ENCODE assay signal across 14 mouse cellular contexts in genomic region chr12:107516265-107517217, GRCm38 (mm10). TPM values are rescaled to one million over a fixed set of nuclear protein-coding genes. Genes with fewer than 3 reads are reported as not detected.
DNase-seq lines count a peak whose midpoint lies in the region; ATAC-seq and TF ChIP-seq lines count a peak whose summit lies in the region.
"Had no signal": no experiment of that assay in that cellular context is flagged by ENCODE, and none has a peak within 500 bp of the region (broad histone marks: within the 10 kb centered on the region; RNA-seq: fewer than 3 reads in every experiment).

No protein-coding gene starts in this region.

- no peaks in the 10 kb centered on the region for H3K27me3 ChIP-seq in intestine, embryonic 15.5 days (replicated peaks)
- no peaks in the 10 kb centered on the region for H3K27me3 ChIP-seq in intestine, postnatal 0 days (replicated peaks; ENCODE audit: control insufficient read depth, insufficient read depth, low read length)
- H3K27me3 ChIP-seq in forebrain, embryonic 11.5 days (ENCODE audit: control insufficient read depth, insufficient read depth, low read length): no peaks in the 10 kb centered on the region
- no peaks in the 10 kb centered on the region for H3K27me3 ChIP-seq in midbrain, embryonic 12.5 days
- H3K27me3 ChIP-seq in heart, embryonic 10.5 days (ENCODE audit: insufficient read depth, poor library complexity, severe bottlenecking): no peaks in the 10 kb centered on the region
- no peaks in the 10 kb centered on the region for H3K27me3 ChIP-seq in lung, postnatal 0 days (replicated peaks; ENCODE audit: insufficient read depth, low read length)
- H3K27me3 ChIP-seq: hindbrain, embryonic 15.5 days had no signal

- ATAC-seq in intestine, embryonic 15.5 days: peak; percentile 51; the same call in 1 of the 2 replicates
- no peak for ATAC-seq in intestine, postnatal 0 days
- peak; percentile 66 for ATAC-seq in forebrain, embryonic 11.5 days (replicated peaks; ENCODE audit: low FRiP score)
- peak; percentile 70; the same call in 1 of the 2 replicates for ATAC-seq in midbrain, embryonic 12.5 days (ENCODE audit: low FRiP score, low read depth)
- ATAC-seq in lung, postnatal 0 days: no peak
- ATAC-seq: activated CD4-positive, CD25-positive, alpha-beta regulatory T cell, adult 4 months had no signal

- TF ChIP-seq EP300 in lung, postnatal 0 days (IDR thresholded peaks at IDR 0.05): no peak

- peak; percentile 12 to 31 for DNase-seq in cerebellum, adult 18-20 months
- no peak for DNase-seq in forebrain, embryonic 11.5 days (ENCODE audit: low spot score)
- no peak for DNase-seq in spleen, postnatal 10 days (ENCODE audit: low spot score in 2 of 2)
- no peak for DNase-seq in heart, embryonic 10.5 days (ENCODE audit: low spot score)
- no peak for DNase-seq in lung, postnatal 0 days (ENCODE audit: low spot score)

- H3K4me3 ChIP-seq in intestine, embryonic 15.5 days (replicated peaks): no peak overlapping the region
- H3K4me3 ChIP-seq in intestine, postnatal 0 days (ENCODE audit: low read depth, low read length): no peak overlapping the region
- H3K4me3 ChIP-seq in forebrain, embryonic 11.5 days (ENCODE audit: low read depth, low read length): no peak overlapping the region
- H3K4me3 ChIP-seq in midbrain, embryonic 12.5 days: no peak overlapping the region
- no peak overlapping the region for H3K4me3 ChIP-seq in heart, embryonic 10.5 days
- H3K4me3 ChIP-seq in lung, postnatal 0 days (ENCODE audit: low read depth, low read length): no peak overlapping the region
- H3K4me3 ChIP-seq: erythroblast, embryonic 14.5 days; hindbrain, embryonic 15.5 days had no signal

- H3K4me1 ChIP-seq in intestine, embryonic 15.5 days (replicated peaks): no peaks in the 10 kb centered on the region
- H3K4me1 ChIP-seq in intestine, postnatal 0 days (replicated peaks; ENCODE audit: control insufficient read depth, insufficient read depth, low read length): no peaks in the 10 kb centered on the region
- peaks cover 6% of the 10 kb centered on the region; the same call in 1 of the 2 replicates for H3K4me1 ChIP-seq in forebrain, embryonic 11.5 days (replicated peaks; ENCODE audit: control insufficient read depth, insufficient read depth, low read length)
- H3K4me1 ChIP-seq in midbrain, embryonic 12.5 days: peaks cover 15% of the 10 kb centered on the region
- peaks cover 7% of the 10 kb centered on the region; the same call in 1 of the 2 replicates for H3K4me1 ChIP-seq in heart, embryonic 10.5 days
- no peaks in the 10 kb centered on the region for H3K4me1 ChIP-seq in lung, postnatal 0 days (ENCODE audit: insufficient read depth, low read depth, low read length)
- H3K4me1 ChIP-seq: hindbrain, embryonic 15.5 days had no signal

- no peak overlapping the region for H3K4me2 ChIP-seq in intestine, embryonic 15.5 days (replicated peaks)
- no peak overlapping the region for H3K4me2 ChIP-seq in intestine, postnatal 0 days (replicated peaks; ENCODE audit: low read depth)
- H3K4me2 ChIP-seq in forebrain, embryonic 11.5 days (ENCODE audit: low read depth, low read length, severe bottlenecking): no peak overlapping the region
- H3K4me2 ChIP-seq in midbrain, embryonic 12.5 days (replicated peaks): no peak overlapping the region
- H3K4me2 ChIP-seq in lung, postnatal 0 days (replicated peaks; ENCODE audit: low read depth, low read length): no peak overlapping the region
- H3K4me2 ChIP-seq: hindbrain, embryonic 15.5 days had no signal

- H3K9me3 ChIP-seq in intestine, embryonic 15.5 days: no peaks in the 10 kb centered on the region
- H3K9me3 ChIP-seq in intestine, postnatal 0 days (ENCODE audit: control insufficient read depth): no peaks in the 10 kb centered on the region
- no peaks in the 10 kb centered on the region for H3K9me3 ChIP-seq in forebrain, embryonic 11.5 days (ENCODE audit: control insufficient read depth, low read length)
- H3K9me3 ChIP-seq in midbrain, embryonic 12.5 days: no peaks in the 10 kb centered on the region
- no peaks in the 10 kb centered on the region for H3K9me3 ChIP-seq in heart, embryonic 10.5 days
- no peaks in the 10 kb centered on the region for H3K9me3 ChIP-seq in lung, postnatal 0 days (ENCODE audit: low read length)
- H3K9me3 ChIP-seq: hindbrain, embryonic 15.5 days had no signal

- H3K9ac ChIP-seq in intestine, embryonic 15.5 days: no peak overlapping the region
- H3K9ac ChIP-seq in intestine, postnatal 0 days (ENCODE audit: low read depth, low read length): no peak overlapping the region
- H3K9ac ChIP-seq in forebrain, embryonic 11.5 days (ENCODE audit: low read length): no peak overlapping the region
- no peak overlapping the region for H3K9ac ChIP-seq in midbrain, embryonic 12.5 days (replicated peaks)
- no peak overlapping the region for H3K9ac ChIP-seq in lung, postnatal 0 days (replicated peaks; ENCODE audit: low read depth)
- H3K9ac ChIP-seq: hindbrain, embryonic 15.5 days had no signal

- 57% methylated on average over 11 of the region's 11 CpGs for WGBS in intestine, embryonic 15.5 days
- WGBS in intestine, postnatal 0 days: 60% methylated on average over 11 of the region's 11 CpGs
- 30% methylated on average over 11 of the region's 11 CpGs for WGBS in forebrain, embryonic 11.5 days
- WGBS in midbrain, embryonic 12.5 days: 35% methylated on average over 11 of the region's 11 CpGs
- WGBS in heart, embryonic 10.5 days: 83% methylated on average over 11 of the region's 11 CpGs
- 56% methylated on average over 11 of the region's 11 CpGs for WGBS in lung, postnatal 0 days

- no peak overlapping the region for H3K27ac ChIP-seq in intestine, embryonic 15.5 days
- H3K27ac ChIP-seq in intestine, postnatal 0 days (ENCODE audit: low read depth, low read length): no peak overlapping the region
- peak overlapping the region; percentile 18; the same call in 1 of the 2 replicates for H3K27ac ChIP-seq in forebrain, embryonic 11.5 days (ENCODE audit: low read depth, low read length)
- peak overlapping the region; percentile 31 for H3K27ac ChIP-seq in midbrain, embryonic 12.5 days (replicated peaks)
- no peak overlapping the region for H3K27ac ChIP-seq in heart, embryonic 10.5 days
- H3K27ac ChIP-seq in lung, postnatal 0 days (ENCODE audit: low read length): no peak overlapping the region
- H3K27ac ChIP-seq: hindbrain, embryonic 15.5 days had no signal

- no peaks in the 10 kb centered on the region for H3K36me3 ChIP-seq in intestine, embryonic 15.5 days
- H3K36me3 ChIP-seq in intestine, postnatal 0 days (ENCODE audit: control insufficient read depth, insufficient read depth): no peaks in the 10 kb centered on the region
- no peaks in the 10 kb centered on the region for H3K36me3 ChIP-seq in forebrain, embryonic 11.5 days (ENCODE audit: control insufficient read depth, insufficient read depth, low read length)
- no peaks in the 10 kb centered on the region for H3K36me3 ChIP-seq in midbrain, embryonic 12.5 days
- H3K36me3 ChIP-seq in heart, embryonic 10.5 days: no peaks in the 10 kb centered on the region
- no peaks in the 10 kb centered on the region for H3K36me3 ChIP-seq in lung, postnatal 0 days (ENCODE audit: insufficient read depth, low read length)
- H3K36me3 ChIP-seq: hindbrain, embryonic 15.5 days had no signal

- no peak for TF ChIP-seq CTCF in intestine, postnatal 0 days (IDR thresholded peaks at IDR 0.05; ENCODE audit: low read depth)
- no peak for TF ChIP-seq CTCF in lung, postnatal 0 days (IDR thresholded peaks at IDR 0.05)

RNA-seq across cellular contexts. Expression of gene 3110018I06Rik, which starts 28.1 kb away (rescaled TPM):
- polyA plus RNA-seq in intestine, embryonic 15.5 days (2015; fragmentation: Nextera tagmentation; extraction: Ambion mirVana): not detected in 2 replicates
- polyA plus RNA-seq in intestine, postnatal 0 days (2015; fragmentation: Nextera tagmentation; extraction: Ambion mirVana): not detected in 2 replicates
- not detected in 2 replicates for polyA plus RNA-seq in forebrain, embryonic 11.5 days (2014; fragmentation: Nextera tagmentation; extraction: Ambion mirVana)
- polyA plus RNA-seq in midbrain, embryonic 12.5 days (2016; fragmentation: Nextera tagmentation; extraction: Ambion mirVana): not detected in 2 replicates
- not detected in 2 replicates for polyA plus RNA-seq in heart, embryonic 10.5 days (2016; fragmentation: Nextera tagmentation; extraction: Ambion mirVana)
- not detected in 2 replicates for polyA plus RNA-seq in lung, postnatal 0 days (2015; fragmentation: Nextera tagmentation; extraction: Ambion mirVana)
- polyA plus RNA-seq: activated CD4-positive, CD25-positive, alpha-beta regulatory T cell, adult 4 months; C2C12; erythroblast, embryonic 14.5 days; hindbrain, embryonic 15.5 days; liver, adult 2 months; testis, adult 2 months had no signal

Comparison
In these comparisons a context has a peak if more than half of its experiments do, and no peak if none do; other contexts are left out.
1. ATAC-seq: peak in intestine, embryonic 15.5 days (single experiment), forebrain, embryonic 11.5 days (single experiment) and midbrain, embryonic 12.5 days (single experiment); none in intestine, postnatal 0 days (single experiment) and lung, postnatal 0 days (single experiment).
2. H3K27ac ChIP-seq: peak in forebrain, embryonic 11.5 days (single experiment) and midbrain, embryonic 12.5 days (single experiment); none in intestine, embryonic 15.5 days (single experiment), intestine, postnatal 0 days (single experiment), heart, embryonic 10.5 days (single experiment) and lung, postnatal 0 days (single experiment).
3. DNase-seq: peak in cerebellum, adult 18-20 months (2 of 2); none in forebrain, embryonic 11.5 days (single experiment), spleen, postnatal 10 days (0 of 2), heart, embryonic 10.5 days (single experiment) and lung, postnatal 0 days (single experiment).